Mouse (Mus musculus) frontal cortex, postnatal 25 days (tissue): ENCODE results near the gene Abhd5.
"Not testable (repeated sequence)": the region's sequence is repeated elsewhere in the genome, so short reads cannot be mapped to it uniquely, and the experiment has no call there.

Experiments used
- DNase-seq, 2 experiments: peaks; one replicate each; pipeline ENCODE4 v3.0.0; 2022; ENCODE audit warnings: low spot score in 2 of 2

The Abhd5 gene

DNA sequence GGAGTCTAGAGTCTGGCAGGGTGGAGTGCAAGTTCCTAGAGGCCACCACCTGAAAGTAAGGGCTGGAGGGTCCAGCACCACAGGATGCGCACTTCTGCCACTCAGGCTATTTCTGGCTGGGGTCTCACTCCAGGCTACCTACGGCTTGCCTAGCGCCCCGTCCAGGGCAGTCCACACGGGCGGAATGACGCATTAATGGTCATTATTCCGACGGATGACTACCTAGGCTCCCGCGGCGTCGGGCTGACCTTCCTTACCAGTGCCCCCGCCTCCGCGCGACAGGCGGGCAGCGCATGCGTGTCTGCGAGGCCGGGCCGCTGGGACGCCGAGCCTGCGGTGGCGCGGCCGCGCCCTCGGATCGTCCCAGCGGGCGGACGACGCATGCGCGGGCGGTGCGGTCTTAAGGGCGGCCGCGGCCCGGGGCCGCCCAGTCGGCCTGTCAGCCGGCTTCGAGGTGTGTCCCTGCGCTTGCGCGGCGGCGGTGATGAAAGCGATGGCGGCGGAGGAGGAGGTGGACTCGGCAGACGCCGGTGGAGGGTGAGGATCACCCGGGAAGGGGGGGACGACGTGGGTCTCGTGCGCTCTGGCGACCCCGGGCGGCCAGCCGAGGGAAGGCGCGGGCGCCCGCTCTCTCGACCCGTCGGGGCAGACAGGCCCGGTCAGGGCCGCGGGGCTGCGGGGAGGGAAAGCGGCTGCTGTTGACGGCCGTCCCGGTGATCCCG is at the start of gene Abhd5:
TSS of gene Abhd5 (plus strand) at position 306 of the 722 bp plus-strand sequence.
- DNase-seq: peak; percentile 85 to 89

DNA sequence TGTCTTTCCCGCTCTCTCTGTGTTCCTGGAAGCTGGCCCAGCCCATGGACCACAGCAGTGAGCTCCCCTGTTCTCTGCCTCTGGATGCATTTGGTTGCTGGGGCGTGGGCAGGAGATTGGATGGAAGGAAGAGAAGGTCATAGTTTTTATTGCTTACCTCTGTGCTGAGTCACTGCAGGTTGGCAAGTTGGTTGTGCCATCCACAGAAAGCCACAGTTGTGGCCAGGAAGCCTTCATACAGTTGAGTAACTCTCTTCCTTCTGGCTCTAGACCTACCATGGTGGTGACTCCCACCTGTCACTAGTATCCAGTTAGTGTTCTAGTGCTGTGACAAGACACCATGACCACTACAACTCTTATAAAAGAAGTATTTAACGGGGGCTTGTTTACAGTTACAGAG is 46.1 kb upstream of the Abhd5 start:
- DNase-seq: no peak

DNA sequence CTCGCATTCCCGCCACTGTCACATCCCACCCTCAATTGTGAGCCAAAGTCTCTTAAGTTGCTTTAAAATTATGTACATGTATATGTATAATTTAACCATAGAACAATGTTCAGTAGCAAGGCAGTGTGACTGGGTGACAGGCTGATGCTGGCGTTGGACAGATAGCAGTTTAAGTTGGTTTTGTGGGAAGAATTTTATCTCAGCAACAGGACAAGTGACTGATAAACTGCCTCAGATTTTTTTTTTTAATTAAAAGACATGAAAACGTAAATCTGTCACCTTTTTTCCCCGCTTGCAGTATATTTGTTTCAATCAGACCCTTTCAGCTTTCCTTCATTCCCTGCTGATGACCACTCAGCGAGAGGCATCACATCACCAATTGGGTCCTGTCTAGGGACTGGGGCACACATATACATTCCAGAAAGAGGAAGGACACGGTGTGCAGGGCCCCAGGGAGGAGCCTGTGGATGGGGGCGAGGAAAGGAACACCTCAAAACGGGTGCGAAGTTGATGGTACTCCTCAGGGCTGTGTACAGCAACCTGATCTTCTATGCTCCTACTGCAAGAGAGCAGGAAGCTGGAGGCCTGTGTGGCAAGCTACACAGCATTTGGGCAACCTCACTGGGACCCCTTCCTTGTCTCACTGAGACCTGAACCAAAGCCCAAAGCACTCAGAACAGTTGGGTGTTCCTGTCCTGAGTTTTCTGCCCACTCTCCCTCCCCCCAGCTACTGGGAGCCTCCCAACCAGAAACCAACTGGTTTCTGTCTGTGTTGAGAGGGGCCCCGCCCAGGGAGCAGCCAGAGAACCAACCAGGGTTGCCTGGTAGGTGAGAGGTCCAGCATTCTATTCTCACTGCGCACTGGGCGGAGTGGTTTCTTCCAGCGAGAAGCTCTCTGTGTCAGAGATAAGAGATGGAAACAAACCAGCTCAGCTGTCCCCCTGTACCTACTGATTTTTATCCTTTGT is 42.1 kb upstream of the Abhd5 start:
- DNase-seq: no peak

DNA sequence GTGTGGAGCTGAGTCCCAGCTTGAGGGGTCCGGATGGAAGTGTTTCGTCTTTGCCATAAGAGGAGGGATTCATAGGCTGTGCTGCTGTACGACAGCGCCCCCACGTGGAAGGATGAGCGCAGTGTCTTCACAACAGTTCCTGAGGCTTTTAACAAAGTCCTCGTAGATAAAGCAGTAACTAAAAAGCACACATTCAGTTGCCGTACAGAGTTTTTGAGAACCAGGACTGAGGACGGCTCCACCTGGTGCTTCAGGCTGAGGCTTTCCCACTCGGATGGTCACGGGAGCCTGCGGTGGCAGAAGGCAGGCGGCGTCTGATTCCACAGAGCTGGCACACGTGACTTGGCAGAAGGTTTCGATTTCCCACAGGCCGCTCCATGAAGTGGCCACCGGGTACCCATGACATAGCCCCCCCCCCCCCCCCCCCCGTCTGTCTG is 40.8 kb upstream of the Abhd5 start:
- peak; percentile 73 to 80 for DNase-seq

DNA sequence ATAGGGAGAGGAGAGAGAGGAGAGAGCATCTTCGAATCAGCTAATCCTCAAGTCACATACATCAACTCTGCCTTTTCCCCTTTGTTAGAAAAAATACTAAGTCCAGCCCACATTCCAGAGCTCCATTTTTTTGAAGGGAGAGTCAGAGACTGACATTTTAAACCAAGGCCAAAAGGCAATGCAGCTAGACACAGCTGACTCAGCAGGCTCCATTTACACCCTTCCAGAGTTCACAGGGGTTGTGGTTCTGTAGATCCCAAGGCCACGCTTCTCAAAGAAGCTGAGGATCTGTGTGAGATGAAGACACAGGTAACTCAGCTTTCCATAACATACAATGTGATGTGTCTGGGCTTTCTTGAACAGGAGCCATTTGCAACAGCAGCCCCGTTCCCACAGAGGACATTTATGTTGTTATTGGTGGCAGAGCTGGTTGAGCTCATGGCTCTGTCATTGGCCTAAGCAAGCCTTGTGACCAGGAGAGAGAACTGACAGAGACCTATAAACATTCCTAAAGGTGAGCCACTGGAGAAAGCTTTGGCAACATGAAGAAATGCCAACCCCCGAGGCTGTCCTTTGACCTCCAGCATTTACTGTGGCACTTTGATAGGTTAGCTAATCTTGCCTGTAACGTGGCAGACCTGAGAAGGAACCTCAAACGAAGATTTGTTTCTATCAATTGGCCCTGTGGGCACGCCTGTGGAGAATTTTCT is 40.2 kb upstream of the Abhd5 start:
- no peak for DNase-seq

DNA sequence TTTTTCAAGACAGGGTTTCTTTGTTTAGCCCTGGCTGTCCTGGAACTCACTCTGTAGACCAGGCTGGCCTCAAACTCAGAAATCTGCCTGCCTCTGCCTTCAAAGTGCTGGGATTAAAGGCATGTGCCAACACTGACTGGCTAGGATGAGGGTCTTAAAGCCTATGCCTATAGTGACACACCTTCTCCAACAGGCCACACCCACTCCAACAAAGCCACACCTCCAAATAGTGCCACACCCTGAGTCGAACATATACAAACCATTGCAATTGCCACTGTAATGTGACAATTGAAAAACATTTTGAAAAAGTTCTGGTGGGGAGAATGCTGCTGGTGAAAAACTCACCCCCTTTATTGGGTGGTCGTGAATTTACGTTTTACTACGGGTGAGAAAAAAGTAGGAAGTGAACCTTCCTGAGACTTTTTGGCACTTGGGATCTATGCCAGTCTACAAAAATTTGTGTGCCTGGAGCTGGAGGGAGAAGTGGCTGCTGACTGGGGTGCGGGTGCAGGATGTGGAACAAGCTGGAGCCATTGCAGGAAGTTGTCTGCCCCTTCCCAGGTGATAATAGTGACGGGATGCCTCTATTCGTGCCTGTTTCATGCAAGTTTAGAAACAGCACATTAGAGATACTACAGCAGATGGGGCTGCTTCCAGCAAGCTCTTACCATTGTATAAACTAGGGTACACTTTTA is 39.0 kb upstream of the Abhd5 start:
- DNase-seq: no peak

DNA sequence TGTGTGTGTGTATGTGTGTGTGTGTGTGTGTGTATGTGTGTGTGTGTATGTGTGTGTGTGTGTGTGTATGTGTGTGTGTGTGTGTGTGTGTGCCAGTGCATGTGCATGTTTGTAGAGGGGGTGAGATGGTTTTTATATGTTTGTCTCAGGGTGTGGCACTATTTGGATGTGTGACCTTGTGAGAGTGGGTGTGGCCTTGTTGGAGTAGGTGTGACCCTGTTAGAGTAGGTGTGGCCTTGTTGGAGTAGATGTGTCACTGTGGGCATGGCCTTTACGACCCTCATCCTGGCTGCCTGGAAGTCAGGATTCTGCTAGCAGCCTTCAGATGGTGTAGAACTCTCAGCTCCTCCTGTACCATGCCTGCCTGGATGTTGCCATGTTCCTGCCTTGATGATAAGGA is 38.3 kb upstream of the Abhd5 start:
- DNase-seq: not testable (repeated sequence)

DNA sequence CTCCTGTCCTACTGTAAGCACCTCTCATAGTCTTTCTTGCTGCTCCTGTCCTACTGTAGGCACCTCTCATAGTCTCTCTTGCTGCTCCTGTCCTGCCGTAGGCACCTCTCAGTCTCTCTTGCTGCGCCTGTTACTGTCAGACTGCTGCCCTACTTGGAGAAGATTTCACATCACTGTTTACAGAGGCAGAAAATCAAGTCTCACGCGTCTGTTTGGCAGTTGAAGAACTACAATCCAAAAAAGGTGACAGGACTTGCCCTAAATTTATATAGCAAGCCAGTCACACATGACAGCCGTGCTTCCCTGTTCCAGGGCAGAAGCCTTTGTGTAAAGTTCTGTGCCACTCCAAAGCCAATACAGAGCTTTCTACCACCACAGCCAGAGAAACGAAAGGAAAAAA is 37.0 kb upstream of the Abhd5 start:
- DNase-seq: no peak

DNA sequence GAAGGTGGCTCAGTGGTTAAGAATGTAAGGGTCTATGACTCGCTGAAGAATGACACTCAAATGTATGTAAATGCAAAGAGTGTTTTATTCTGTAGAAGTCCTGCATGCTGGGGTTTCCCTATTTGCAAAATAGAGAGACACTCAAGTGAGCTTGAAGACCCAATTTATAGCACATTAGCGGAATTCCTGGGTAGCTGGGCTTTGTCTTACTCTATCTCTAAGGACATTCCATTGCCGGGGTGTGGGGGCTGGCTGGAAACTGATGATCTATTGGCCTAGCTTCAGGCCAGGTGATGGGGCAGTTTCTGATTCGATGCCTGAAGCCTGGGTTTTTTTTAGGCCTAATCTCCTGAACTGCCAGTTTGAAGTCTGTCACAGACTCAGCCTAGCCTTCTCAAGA is 36.5 kb upstream of the Abhd5 start:
- DNase-seq: no peak

DNA sequence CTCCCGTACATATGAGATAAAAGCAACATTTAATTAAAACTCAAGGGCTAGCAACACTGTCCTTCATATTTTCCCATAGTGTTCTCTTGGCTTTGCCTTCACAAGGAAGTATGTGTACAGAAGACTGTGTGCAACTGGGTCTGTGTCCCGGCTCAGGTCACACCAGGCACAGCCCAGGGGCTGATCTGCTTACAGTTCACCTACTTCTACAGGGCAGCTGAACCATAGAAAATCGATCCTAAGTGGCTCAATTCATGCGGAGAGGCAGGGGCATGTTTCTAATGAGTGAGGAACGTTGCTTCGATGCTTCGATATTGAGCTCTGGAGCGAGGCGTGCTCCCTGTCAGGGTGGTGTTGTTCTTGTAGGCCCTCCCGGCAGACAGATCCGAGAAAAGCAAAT is 35.9 kb upstream of the Abhd5 start:
- no peak for DNase-seq

DNA sequence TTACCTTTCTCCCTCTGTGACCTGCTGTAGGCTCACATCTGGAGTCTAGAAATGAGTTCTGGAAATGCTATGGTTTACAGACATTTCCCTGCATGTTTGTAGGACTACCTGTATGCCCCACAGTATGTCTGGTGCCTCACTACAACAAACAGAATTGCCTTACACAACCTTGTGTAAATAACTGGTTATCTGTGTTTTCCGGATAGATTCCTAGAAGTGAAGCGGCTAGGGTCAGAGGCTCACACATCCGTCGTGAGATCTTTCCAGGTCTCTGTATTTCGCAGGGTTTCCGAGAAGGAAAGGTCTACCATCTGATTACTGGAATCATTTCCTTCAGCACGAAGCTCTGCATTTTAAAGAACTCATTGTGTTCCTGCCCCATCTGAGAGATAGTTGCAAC is 34.8 kb upstream of the Abhd5 start:
- no peak for DNase-seq

DNA sequence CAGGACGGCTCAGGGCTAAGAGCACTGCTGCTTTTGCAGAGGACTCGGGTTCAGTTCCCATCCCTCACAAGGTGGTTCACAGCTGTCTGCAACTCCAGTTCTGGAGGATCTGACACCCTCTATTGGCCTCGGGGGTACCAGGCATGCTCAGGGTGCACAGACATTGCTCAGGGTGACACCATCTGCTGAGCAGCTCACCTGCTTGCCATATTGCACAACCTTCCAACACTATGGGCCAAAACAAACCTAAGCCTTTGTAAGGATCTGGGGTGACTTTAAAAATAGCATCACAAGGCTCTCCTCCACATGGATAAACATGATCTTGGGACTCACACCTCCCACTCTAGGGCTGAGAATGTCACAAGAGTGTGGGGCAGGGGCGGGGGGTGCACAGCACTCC is 30.8 kb upstream of the Abhd5 start:
- no peak for DNase-seq

DNA sequence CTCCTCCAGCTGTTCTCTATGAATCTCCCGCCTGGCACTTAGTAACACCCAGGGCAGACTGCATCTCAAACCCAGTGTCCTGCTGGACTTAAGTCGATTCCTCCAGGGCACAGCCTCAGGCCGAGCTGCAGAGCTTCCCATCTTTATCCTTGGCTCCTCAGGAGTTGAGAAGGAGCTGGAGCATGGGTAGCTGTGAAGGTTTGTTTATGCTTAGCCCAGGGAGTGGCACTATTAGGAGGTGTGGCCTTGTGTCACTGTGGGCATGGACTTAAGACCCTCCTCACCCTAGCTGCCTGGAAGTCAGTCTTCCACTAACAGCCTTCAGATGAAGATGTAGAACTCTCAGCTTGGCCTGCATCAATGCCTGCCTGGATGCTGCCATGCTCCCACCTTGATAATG is 29.1 kb upstream of the Abhd5 start:
- DNase-seq: no peak

DNA sequence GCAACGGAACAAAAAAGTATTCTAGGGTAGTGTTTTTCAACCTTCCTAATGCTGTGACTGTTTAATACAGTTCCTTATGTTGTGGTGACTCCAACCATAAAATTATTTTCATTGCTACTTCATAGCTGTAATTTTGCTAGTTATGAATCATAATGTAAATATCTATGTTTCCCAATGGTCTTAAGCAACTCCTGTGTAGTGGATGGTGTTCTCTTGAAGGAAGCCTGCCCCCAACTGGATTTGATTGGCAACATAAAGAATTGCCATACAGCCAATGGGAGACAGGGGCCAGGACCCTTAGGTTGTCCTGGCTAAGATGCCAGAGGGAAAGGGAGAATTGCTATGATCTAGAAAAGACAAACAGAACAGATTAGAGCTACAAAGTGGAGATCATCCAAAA is 25.4 kb upstream of the Abhd5 start:
- DNase-seq: no peak

DNA sequence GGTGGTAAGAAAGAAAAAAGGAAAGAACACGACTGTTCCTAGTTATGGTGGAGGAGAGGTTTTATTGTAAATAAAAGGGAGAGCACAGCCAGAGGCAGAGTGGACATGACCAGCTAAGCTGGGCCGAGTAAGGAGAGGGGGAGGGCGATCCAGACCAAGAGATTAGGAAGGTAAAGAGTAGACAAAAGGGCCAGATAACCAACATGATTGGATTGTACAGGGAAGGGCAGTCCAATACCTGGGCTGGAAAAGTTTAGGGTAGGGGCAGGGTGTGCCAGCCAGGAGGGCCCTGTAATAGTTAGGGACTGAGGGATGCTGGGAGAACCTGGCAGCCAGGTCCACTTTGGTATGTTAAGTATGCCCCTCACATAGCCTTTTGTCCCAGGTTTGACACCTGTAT is 23.2 kb upstream of the Abhd5 start:
- no peak for DNase-seq

DNA sequence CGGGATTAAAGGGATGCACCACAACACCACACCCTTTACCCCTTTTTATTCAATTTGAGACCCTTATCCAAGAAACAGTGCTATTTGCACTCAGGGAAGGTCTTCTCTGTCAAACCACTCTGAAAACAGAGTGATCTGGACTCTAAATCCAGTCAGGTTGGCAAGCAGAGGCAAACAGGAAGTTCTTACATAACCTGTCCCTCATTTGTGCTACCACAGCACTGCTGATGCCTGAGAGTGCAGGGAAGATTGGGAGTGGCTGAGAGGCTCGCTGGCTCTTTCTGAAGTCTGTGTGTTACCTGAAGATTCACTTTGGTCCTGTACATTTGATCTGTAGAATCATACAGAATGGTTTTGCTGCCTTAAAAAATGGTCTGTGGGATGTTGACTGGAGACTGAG is 14.7 kb upstream of the Abhd5 start:
- DNase-seq: no peak

DNA sequence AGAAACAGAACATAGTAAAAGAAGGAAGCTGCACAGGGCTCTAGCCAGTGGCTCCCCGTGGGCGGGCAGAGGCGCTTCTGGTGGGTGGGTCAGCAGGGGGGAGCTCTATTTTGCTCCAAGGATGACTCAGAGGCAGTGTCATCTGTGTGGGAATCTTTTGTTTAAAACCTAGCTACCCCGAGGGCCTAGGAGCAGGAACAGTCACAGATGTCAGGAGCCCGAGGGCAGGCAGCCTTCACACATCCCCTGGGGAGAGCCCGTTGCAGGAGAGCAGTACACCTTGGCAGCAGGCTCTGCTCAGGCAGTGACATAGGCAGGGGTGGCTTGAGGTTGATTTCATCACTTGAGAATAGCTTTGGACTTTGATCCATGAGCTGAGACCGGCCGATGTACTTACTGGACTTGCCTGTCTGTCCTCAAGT is 13.9 kb upstream of the Abhd5 start:
- no peak for DNase-seq

DNA sequence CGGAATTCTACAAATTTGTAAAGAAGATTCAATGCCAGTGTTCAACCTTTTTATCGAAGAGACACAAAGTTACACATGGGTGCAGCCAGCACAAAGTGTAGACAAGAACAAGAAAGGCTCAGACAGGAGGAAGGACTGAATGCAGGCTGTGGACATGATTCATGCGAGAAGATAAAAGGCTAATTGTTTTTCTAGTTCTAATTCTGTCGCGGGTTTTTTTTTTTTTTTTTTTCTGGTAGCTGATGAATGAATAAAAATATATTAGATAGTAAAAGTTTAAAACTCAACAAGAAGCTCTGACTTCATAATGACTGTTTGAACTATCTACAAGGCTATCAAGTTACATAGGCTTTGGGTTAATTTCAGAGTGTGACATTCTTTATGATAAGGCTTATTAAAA is 11.4 kb upstream of the Abhd5 start:
- DNase-seq: no peak

DNA sequence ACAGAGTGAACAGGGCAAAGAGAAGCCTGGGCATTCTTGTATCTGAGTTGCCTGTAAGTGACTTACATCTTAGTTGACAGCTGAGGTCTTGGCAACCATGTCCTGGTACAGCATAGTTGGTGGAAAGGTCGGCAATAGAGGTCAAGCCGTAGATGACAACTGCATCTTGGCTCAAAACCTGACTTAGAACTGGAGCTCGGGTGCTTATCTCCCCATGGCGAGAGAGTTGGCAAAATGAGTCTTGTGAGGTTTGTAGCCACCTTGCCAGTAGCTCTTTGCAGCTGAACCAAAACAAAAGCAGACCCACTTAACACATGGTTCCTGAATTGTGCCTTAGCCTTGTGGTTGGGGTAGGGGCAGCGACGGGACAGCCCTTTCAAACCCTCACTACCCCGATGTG is 8.0 kb upstream of the Abhd5 start:
- no peak for DNase-seq

DNA sequence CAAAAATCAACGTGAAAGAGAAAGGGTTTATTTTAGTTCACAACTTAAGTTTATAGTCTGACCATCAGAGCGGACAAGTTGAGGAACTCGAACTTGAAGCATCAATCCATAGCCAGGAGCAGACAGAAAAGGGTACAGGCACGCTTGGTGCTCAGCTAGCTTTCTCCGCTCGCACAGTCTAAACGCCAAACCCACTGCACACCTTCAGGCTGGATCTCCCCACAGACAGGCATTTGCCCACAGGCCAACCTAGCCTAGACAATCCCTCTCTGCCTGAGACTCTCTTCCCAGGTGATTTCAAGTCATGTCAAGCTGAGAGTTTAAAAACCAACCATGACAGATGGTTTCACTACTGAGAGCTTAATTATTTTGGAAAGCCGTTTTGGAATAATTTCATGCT is 6.8 kb upstream of the Abhd5 start:
- no peak for DNase-seq

DNA sequence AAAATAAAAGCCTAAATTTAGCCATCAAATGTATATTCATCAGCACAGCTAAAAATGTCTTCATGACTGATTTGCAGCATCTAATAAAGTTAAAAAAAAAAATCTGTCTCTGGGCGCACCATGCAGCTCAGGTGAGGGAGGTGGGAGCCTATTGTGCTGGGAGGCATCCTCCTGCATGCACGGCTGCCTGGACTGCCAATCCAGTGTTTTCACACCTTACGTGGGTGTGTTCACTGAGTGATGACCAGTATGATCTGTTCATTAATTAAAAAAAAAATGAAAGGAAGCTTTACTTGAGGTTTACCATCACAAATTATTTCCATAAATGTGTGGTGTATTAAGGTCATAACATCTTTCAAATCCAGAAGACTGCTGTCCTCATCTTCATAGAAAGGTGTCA is 6.1 kb upstream of the Abhd5 start:
- DNase-seq: no peak

DNA sequence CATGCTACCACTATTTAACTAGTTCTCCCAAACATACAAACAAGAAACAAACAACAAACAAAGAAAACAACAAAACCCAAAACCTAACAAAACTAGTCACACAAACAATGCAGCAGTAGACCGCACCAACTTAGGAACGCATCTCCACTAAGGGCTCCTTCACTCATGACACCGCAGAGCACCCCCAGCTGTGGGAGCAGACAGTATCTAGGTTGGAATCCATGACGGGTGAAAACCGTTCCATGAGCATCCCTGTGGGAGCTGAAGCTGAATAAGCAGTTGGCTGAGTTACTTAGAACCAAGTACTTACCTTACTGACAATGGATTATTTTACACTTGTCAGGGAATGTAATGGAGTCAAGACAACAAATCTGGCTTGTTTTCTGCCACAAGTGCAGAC is 5.3 kb upstream of the Abhd5 start:
- no peak for DNase-seq
